Mouse (Mus musculus) bone marrow, adult 2 months (tissue): ENCODE data around the gene Abca5. TPM values are rescaled to one million over a fixed set of nuclear protein-coding genes. Genes with fewer than 3 reads are reported as not detected.

Experiments
- H3K27ac ChIP-seq: fragments of 200-500 bp; 2 replicates; pipeline ENCODE4 v1.5.1; 2012; ENCODE audit warnings: low read depth, mild to moderate bottlenecking, control low read depth, inconsistent platforms, low read length; ENCODE audit not compliant: control insufficient read depth, poor library complexity, insufficient read depth
- H3K4me1 ChIP-seq: fragments of 200-500 bp; 2 replicates; pipeline ENCODE4 v1.6.1; 2011; ENCODE audit warnings: low read length; ENCODE audit not compliant: control insufficient read depth, insufficient read depth
- H3K4me3 ChIP-seq: fragments of 200-500 bp; replicated peaks from 2 replicates; pipeline ENCODE3; 2011; ENCODE audit warnings: mild to moderate bottlenecking, low read depth, low read length, control low read depth; ENCODE audit not compliant: control insufficient read depth
- CTCF ChIP-seq: fragments of 200-500 bp; IDR thresholded peaks from 2 replicates; pipeline ENCODE4 v1.5.1; 2011; ENCODE audit warnings: low read length, control low read depth; ENCODE audit not compliant: control insufficient read depth, insufficient read depth
- POLR2A ChIP-seq: fragments of 200-500 bp; IDR thresholded peaks from 2 replicates; pipeline ENCODE4 v1.6.1; 2011; ENCODE audit warnings: low read depth, mild to moderate bottlenecking, control low read depth, low read length, borderline replicate concordance; ENCODE audit not compliant: control insufficient read depth
- WGBS: fragments of 180-500 bp; shearing (Covaris S2); methylation state at CpG from one replicate; pipeline ENCODE4 v1.1.7; 2018; 5-methylcytosine and 5-hydroxymethylcytosine counted together
- polyA plus RNA-seq: library from polyadenylated mRNA; stranded (reverse); fragments of >200 nt; gene quantifications from 2 replicates; pipeline ENCODE4 v1.2.4, GENCODE M21; 2011; ENCODE audit warnings: low replicate concordance; ENCODE audit not compliant: missing spikeins, insufficient read depth, insufficient read length

Gene Abca5
- polyA plus RNA-seq, 1 experiment = not detected

DNA sequence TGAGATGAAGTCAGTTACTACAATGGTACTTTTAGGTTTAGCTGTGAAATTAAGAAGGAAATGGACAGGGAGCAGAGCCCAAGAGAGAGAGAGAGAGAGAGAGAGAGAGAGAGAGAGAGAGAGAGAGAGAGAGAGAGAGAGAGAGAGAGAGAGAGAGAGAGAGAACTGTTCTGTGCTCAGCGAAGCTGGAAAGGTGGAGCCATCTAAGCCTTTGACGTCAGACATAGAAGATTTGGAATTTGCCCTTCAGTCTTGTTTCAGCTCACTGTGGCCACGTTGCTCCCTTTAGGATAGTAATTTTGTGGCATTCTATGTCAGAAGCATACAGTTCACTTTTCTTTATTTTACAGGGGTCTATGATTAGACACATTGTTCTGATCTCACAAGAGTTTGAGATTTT, 75.6 kb downstream of the Abca5 start:
- Histone ChIP-seq H3K4me3 (no peak overlapping the region), H3K4me1 (no peaks in the 10 kb centered on the region), H3K27ac (no peak overlapping the region)
- TF ChIP-seq POLR2A (no peak), CTCF (no peak)
- 81% methylated on average over 3 of the region's 3 CpGs for WGBS

DNA sequence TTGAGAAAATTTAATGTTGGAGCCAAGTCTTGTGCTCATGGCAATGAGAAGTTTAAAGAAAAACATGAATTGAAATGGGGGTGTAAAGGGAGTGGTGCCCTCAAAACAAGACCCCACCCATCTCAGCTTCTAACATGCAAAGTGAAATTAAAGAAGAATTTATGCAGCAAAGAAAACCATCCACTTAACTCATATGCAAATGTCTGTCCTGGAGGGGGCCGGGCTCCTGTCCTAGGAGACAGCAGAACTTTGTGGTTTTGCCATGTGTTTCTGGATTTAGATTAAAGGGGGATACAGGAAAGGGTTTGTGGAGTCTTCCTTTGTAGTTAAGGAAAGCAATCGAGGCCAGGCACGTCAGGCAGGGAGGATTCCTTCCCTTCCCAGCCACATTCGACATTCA, 79.6 kb downstream of the Abca5 start:
- no peak overlapping the region for H3K27ac ChIP-seq
- H3K4me1 ChIP-seq = no peaks in the 10 kb centered on the region
- 51% methylated on average over 4 of the region's 4 CpGs for WGBS
- TF ChIP-seq POLR2A (no peak), CTCF (no peak)
- H3K4me3 ChIP-seq = no peak overlapping the region

DNA sequence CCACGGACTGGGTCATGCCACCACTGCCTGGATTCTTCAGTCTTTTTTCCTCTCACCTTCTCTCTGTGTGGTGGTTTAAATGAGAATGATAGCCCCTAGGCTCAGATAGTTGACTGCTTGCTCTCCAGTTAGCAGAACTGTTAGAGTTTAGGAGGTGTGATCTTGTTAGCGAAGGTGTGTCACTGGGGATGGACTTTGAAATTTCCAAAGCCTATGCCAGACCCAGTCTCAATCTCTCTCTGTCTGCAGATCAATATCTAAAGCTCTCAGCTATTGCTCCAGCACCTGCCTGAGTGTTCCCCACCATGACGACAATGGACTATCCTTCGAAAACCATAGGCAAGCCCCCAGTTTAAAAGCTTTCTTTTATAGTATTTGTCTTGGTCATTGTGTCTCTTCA, 80.5 kb downstream of the Abca5 start:
- 89% methylated on average over 4 of the region's 4 CpGs for WGBS
- H3K27ac ChIP-seq = no peak overlapping the region
- H3K4me3 ChIP-seq = no peak overlapping the region
- no peaks in the 10 kb centered on the region for H3K4me1 ChIP-seq
- no peak for TF ChIP-seq CTCF
- no peak for TF ChIP-seq POLR2A

DNA sequence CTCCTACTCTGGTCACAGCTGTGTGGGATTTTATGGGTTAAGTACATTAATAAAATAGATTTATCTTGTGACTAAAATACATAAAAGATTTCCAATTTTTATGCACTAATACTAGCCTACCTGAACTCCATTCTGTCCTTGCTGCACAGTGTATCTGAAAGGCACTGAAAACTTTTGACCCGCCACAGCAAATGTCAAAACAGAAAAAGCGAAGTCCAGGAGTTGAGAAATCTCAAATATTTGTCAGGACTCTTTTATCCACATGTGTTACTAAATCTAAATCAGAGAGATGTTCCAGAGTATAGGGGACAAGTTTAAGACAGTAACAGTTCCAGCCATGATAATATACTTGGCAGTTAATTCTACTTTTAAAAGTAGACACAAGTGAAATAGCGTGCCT, 85.3 kb downstream of the Abca5 start:
- Histone ChIP-seq H3K27ac (no peak overlapping the region), H3K4me3 (no peak overlapping the region), H3K4me1 (no peaks in the 10 kb centered on the region; the same call in 1 of the 2 replicates)
- 65% methylated on average over 3 of the region's 3 CpGs for WGBS
- no peak for TF ChIP-seq CTCF
- TF ChIP-seq POLR2A = no peak

DNA sequence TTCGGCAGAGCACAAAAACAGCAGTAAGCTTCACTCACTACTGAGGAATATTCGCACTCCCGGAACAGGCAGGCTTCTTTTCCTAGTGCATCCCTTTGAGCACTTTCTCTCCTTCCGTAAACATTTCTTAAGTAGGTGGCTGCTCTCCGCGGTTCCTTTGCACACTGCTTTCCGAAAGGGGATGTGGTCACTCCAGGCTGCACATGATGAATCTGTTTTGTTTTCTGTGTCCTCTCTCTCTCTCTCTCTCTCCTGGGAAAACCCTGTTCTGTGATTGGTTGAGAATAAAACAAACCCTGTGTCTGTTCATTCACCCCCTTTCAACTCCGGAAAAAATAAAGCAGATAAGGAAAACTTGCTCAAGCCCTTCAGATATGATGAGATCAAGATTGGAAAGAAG, 86.0 kb downstream of the Abca5 start, which contains the start of gene Abca6:
Gene Abca6 (minus strand): TSS at position 243 of the 400 bp plus-strand sequence.
- Histone ChIP-seq H3K27ac (no peak within 1 kb of the TSS), H3K4me3 (no peak within 1 kb of the TSS), H3K4me1 (no peaks in the 10 kb centered on the region; the same call in 1 of the 2 replicates)
- TF ChIP-seq CTCF (no peak), POLR2A (no peak)
- WGBS = 19% methylated on average over 8 of the region's 8 CpGs

DNA sequence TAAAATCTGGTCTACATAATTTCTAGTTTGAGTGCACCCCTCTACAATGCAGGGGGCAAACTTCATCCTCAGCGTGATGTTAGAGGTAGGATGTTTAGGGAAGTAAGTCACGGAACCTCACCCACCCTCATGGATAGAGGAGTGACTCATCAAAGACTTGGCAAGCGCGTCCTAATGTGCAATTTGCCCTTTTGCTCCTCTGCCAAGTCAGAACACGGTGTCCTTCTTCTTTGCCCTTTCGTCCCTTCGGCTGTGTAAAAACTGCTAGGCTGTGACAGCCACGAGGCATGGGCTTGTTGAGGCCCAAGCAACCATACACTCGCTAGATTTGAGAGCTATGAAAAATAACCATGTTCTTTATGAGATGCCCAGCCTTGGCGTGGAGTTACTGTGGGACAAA, 92.8 kb downstream of the Abca5 start:
- Histone ChIP-seq H3K4me3 (no peak overlapping the region), H3K27ac (no peak overlapping the region), H3K4me1 (no peaks in the 10 kb centered on the region)
- TF ChIP-seq POLR2A (no peak), CTCF (no peak)
- 74% methylated on average over 10 of the region's 10 CpGs for WGBS

DNA sequence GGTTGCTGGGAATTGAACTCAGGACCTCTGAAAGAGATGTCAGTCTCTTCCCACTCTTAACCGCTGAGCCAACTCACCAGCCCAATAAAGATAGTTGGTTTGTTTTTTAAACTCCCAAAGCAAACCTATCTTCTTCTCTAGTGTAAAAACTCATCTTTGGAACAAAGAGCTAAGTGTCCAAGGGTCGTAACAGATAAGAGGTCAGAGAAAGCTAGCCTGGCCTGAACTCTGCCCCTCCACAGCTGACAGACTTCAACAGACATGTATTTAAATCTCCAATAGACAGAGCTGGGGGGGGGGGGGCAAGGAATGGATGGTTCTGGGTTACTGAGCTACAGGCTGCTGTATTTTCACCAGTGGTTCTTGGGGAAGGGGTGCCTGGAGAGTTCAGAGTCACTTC, 100.0 kb downstream of the Abca5 start:
- WGBS = 77% methylated on average over 2 of the region's 2 CpGs
- Histone ChIP-seq H3K4me3 (no peak overlapping the region), H3K27ac (no peak overlapping the region), H3K4me1 (no peaks in the 10 kb centered on the region)
- TF ChIP-seq CTCF (no peak), POLR2A (no peak)

DNA sequence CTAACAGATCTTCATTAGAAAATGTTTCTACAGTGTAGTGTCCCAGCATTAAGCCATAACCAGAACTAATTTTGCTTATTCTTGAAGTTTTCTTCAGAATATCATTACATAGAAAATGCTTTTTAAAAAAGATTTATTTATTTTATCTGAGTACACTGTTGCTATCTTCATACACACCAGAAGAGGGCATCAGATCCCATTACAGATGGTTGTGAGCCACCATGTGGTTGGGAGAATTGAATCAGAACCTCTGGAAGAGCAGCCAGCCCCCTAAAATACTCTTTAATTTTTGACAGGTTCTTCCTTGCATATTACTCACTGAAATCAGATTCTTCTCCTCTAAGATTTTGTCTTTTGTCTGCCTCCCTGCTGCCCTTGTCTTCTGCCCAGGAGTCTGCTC, 104.5 kb downstream of the Abca5 start:
- no peak overlapping the region for H3K4me3 ChIP-seq
- no peaks in the 10 kb centered on the region for H3K4me1 ChIP-seq
- TF ChIP-seq POLR2A (no peak), CTCF (no peak)
- no peak overlapping the region for H3K27ac ChIP-seq

Other genes with a start within 250 kb of the Abca5 start
- 1.1 and 1.2 TPM in 2 replicates for gene Abca8a, start 241.7 kb downstream of the Abca5 start, polyA plus RNA-seq
- 0.75 and 2.1 TPM in 2 replicates for gene Abca9, start 169.5 kb downstream of the Abca5 start, polyA plus RNA-seq
- gene Abca6, start 85.9 kb downstream of the Abca5 start, polyA plus RNA-seq = 0.18 TPM in 1 of 2 replicates, not detected in the other
- 3.3 and 6.0 TPM in 2 replicates for gene Map2k6, start 61.4 kb upstream of the Abca5 start, polyA plus RNA-seq